Mouse (Mus musculus): ENCODE results near the gene Ephb1.

DNA sequence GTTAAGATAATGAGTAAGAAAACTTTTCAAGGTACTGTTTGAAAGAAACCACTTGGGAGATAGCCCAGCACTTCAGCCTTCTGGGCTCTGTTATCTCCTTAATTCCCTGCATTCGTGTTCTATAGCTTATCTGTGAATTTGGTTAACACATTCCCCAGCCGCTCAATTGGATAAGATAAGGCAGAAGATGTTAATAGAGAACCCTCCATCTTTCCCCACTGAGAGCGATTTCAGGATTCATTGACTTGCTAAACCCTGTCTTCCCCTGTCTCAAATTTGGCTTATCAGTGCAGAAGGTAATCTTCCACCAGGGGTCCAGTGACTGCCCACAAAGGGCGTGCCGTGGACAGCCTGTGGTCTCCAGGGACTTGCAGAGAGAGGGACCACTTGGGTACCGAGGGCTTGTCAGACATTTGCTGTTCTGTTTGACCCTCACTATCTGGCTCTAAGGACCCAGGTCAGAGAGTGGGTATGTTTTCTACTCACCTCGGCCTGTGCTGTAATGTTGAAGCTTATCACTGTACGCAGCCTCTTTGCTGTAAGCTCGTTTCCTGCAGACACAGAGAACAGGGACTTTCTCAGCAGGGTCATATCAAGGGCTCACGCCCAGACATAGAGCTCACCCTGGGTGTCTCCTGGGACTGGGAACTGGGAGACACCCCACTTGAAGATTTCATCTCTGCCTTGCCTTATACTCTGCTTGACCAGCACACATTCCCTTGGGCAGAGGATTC, 358.9 kb downstream of the Ephb1 start:
- TF ChIP-seq FOSL1 (IDR thresholded peaks at IDR 0.05; ENCODE audit: insufficient read depth, low read length, poor library complexity, severe bottlenecking) (no peak), CTCF (IDR thresholded peaks at IDR 0.05; ENCODE audit: control insufficient read depth, insufficient read depth, insufficient read length) (no peak), MAX (IDR thresholded peaks at IDR 0.05) (no peak), USF1 (IDR thresholded peaks at IDR 0.05; ENCODE audit: low read depth) (no peak), MYOG (IDR thresholded peaks at IDR 0.05; ENCODE audit: control insufficient read depth, extremely low read depth, insufficient read length) (no peak), MYOD1 (IDR thresholded peaks at IDR 0.05; ENCODE audit: control insufficient read depth, insufficient read length, low read depth) (no peak)
